Mouse (Mus musculus) erythroblast, embryonic 14.5 days (primary cell): ENCODE measurements around the gene Mapk9.

Source experiments
- GATA1 ChIP-seq: IDR thresholded peaks from 2 replicates; pipeline ENCODE4 v1.6.1; 2012; ENCODE audit warnings: low read length, inconsistent platforms, mixed read lengths
- TAL1 ChIP-seq: IDR thresholded peaks from 3 replicates; pipeline ENCODE4 v1.6.1; 2012; ENCODE audit warnings: low read length, inconsistent platforms, mixed read lengths

DNA sequence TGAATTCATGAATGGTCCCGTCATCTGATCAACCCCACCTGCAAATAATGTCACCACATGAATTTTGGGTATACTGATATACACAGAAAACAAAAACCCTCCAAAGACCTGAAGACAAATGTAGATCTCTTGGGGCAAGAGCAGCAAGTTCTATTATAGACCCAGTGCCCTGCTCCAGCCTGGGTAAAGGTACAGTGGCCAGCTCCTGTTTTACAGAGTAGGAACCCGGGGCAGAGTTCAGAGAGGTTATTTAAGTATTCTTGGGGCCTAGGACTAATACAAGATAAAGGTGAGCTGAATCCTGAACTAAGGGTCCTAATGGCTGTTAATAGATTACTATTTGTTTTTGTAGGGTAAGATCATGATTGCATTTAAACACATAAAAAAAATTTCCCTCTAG, 25.0 kb upstream of the Mapk9 start:
- TF ChIP-seq GATA1 (no peak), TAL1 (no peak)
